Mouse (Mus musculus) ES-E14 (cell line): ENCODE data around the gene Eif2b3.

Source experiments
- CHD2 ChIP-seq: IDR thresholded peaks from 2 replicates; pipeline ENCODE4 v1.6.1; 2014; ENCODE audit warnings: mild to moderate bottlenecking, low read depth, low read length, inconsistent platforms
- HCFC1 ChIP-seq: IDR thresholded peaks from 2 replicates; pipeline ENCODE4 v1.6.1; 2012; ENCODE audit warnings: low read length, inconsistent platforms, borderline replicate concordance; ENCODE audit not compliant: insufficient read depth
- MAFK ChIP-seq: IDR thresholded peaks from 2 replicates; pipeline ENCODE4 v1.6.1; 2014; ENCODE audit warnings: mild to moderate bottlenecking, low read depth, low read length, inconsistent platforms; ENCODE audit not compliant: insufficient read depth
- ZC3H11A ChIP-seq: IDR thresholded peaks from 2 replicates; pipeline ENCODE4 v1.6.1; 2012; ENCODE audit warnings: low read depth, mild to moderate bottlenecking, inconsistent platforms, low read length, borderline replicate concordance
- ZNF384 ChIP-seq: IDR thresholded peaks from 2 replicates; pipeline ENCODE4 v1.6.1; 2012; ENCODE audit warnings: low read depth, low read length, inconsistent platforms

DNA sequence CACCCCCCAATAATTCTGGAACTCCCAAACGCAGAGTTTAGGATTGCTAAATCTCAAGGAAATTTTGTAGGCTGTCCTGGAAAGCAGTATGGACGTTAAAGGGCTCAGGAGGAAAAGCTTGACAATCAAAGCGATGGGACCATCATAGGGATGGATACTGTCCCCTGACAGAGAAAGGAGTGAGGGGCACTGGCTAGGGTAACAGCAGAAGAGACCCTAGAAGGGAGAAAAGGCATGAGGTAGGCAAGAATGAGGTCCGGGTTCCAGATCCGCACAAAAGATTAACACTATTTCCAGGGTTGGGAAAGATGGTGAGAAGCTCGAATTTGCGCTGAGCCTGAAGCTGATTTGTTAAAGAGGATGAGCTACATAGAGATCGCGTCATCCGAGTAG lies 100.8 kb downstream of the Eif2b3 start:
- TF ChIP-seq HCFC1: no peak
- TF ChIP-seq ZC3H11A: no peak
- TF ChIP-seq ZNF384: no peak
- TF ChIP-seq MAFK: peak; percentile 22; the same call in 1 of the 2 replicates
- TF ChIP-seq CHD2: no peak
